Mouse (Mus musculus): Measurements from ENCODE around the gene Daam1. TPM values are rescaled to one million over a fixed set of nuclear protein-coding genes. Genes with fewer than 3 reads are reported as not detected.

Daam1 gene
- polyA plus RNA-seq, 1 experiment: 10.1 TPM

DNA sequence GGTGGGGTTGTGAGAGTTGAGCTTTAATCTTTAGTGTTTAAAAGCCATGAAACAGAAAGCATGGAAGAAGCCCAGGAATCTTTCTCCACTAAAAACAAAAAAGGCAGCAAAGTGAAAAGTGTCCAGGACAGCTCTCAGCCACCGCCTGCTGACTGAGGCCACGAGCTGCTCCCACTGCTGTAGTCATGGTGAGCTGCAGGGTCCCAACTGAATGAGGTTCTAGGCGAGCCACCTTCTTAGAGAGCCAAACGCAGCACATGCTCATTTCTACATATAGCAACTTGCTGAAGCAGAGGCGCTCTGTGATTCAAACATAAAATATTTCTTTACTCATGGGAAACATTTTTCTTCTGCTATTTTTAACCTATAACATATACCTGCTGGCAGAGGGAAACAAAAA lies 150.9 kb downstream of the Daam1 start:
- no peak overlapping the region for H3K4me3 ChIP-seq

DNA sequence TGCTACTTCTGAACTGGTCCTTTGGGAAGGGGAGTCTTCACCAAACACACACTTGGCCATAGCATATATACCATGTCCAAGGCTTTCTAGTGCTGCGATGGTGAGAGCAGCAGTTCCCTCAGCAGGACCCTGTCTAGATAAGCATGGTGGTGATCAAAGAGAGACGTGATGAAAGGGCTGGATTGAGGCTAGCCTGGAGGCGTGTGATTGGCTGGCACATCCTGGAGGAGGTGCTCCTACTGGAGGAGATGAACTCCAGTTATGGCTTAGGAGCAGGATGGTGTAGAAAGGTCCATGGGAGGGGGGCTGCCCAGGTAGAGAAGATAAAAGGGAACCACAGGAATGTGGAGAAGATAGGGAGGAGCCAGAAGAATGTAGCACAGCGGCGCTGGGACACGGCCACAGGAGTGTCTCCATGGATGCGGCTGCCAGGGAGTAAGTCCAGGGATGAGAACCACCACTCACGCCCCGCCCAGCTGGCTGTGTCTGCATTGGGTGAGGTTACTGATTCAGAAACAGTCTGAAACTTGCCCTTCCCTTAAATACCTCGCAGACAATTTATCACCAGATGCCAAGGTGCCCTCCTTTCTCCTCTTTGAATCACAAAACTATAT lies 152.3 kb downstream of the Daam1 start:
- Histone ChIP-seq H3K4me3 (no peak overlapping the region), H3K4me2 (ENCODE audit: low read depth) (no peak overlapping the region), H3K36me3 (ENCODE audit: control insufficient read depth, insufficient read depth) (peaks cover 37% of the 10 kb centered on the region), H3ac (ENCODE audit: control insufficient read depth, insufficient read length) (no peak overlapping the region), H3K27me3 (ENCODE audit: control insufficient read depth, insufficient read depth, insufficient read length) (no peaks in the 10 kb centered on the region), H3K79me2 (ENCODE audit: control insufficient read depth, insufficient read depth) (no peaks in the 10 kb centered on the region)
- peak in 1 of 3 experiments; percentile 28 for TF ChIP-seq MYOD1 (IDR thresholded peaks at IDR 0.05; ENCODE audit: control insufficient read depth in 1 of 3, insufficient read length in 2 of 3, low read depth in 2 of 3)
- no peak for TF ChIP-seq MAX (IDR thresholded peaks at IDR 0.05; ENCODE audit: low read depth)
- TF ChIP-seq USF1 (IDR thresholded peaks at IDR 0.05; ENCODE audit: low read depth): no peak
- TF ChIP-seq MYOG (IDR thresholded peaks at IDR 0.05; ENCODE audit: control insufficient read depth in 1 of 3, insufficient read depth in 1 of 3, insufficient read length in 2 of 3, low read depth in 2 of 3): no peak

More for the DNA sequence above, 150.9 kb downstream of the Daam1 start:
- Histone ChIP-seq H3K36me3 (ENCODE audit: control insufficient read depth, insufficient read depth) (peaks cover 46% of the 10 kb centered on the region), H3ac (ENCODE audit: control insufficient read depth, insufficient read length) (no peak overlapping the region), H3K4me2 (ENCODE audit: low read depth) (no peak overlapping the region), H3K27me3 (ENCODE audit: control insufficient read depth, insufficient read depth, insufficient read length) (no peaks in the 10 kb centered on the region), H3K79me2 (ENCODE audit: control insufficient read depth, insufficient read depth) (no peaks in the 10 kb centered on the region)
- TF ChIP-seq POLR2A (IDR thresholded peaks at IDR 0.05; ENCODE audit: insufficient read length, low read depth): no peak
- no peak for TF ChIP-seq USF1 (IDR thresholded peaks at IDR 0.05; ENCODE audit: low read depth)
- no peak for TF ChIP-seq SRF (IDR thresholded peaks at IDR 0.05; ENCODE audit: control insufficient read depth, insufficient read length, low read depth)
- TF ChIP-seq MYOD1 (IDR thresholded peaks at IDR 0.05; ENCODE audit: control insufficient read depth in 1 of 3, insufficient read length in 2 of 3, low read depth in 2 of 3): no peak
- TF ChIP-seq MAX (IDR thresholded peaks at IDR 0.05; ENCODE audit: low read depth): no peak
- TF ChIP-seq E2F4 (IDR thresholded peaks at IDR 0.05; ENCODE audit: insufficient read depth): no peak
- TF ChIP-seq MYOG (IDR thresholded peaks at IDR 0.05; ENCODE audit: control insufficient read depth in 1 of 3, insufficient read depth in 1 of 3, insufficient read length in 2 of 3, low read depth in 2 of 3): no peak
- no peak for TF ChIP-seq POLR2AphosphoS2 (IDR thresholded peaks at IDR 0.05; ENCODE audit: insufficient read length, low read depth)
- TF ChIP-seq TCF3 (IDR thresholded peaks at IDR 0.05; ENCODE audit: insufficient read length, low read depth): no peak
- no peak for TF ChIP-seq CEBPB (IDR thresholded peaks at IDR 0.05; ENCODE audit: insufficient read depth, poor library complexity, severe bottlenecking)
- TF ChIP-seq TCF12 (IDR thresholded peaks at IDR 0.05; ENCODE audit: insufficient read depth, poor library complexity, severe bottlenecking): no peak
- TF ChIP-seq REST (IDR thresholded peaks at IDR 0.05; ENCODE audit: insufficient read depth, insufficient read length): no peak

DNA sequence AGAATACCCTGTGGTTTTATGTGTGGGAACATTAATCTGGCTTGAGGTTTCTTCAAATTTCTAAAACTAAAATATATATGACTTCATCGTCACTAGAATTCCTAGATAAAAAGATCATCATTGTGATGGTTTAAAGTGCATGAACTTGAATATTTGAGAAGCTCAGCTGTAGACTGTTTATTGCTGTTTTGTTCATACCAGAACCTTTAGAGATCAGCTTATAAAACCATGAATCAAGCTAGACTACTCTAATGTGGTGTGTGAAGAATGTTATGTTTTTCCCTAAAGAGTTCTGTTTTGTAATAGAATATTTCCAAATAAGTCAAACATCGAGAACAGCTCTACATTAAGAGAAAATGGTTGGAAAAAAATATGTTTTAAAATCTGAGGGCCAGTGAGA lies 156.3 kb downstream of the Daam1 start:
- H3K27me3 ChIP-seq (ENCODE audit: control insufficient read depth, insufficient read depth, insufficient read length): no peaks in the 10 kb centered on the region
- H3ac ChIP-seq (ENCODE audit: control insufficient read depth, insufficient read length): no peak overlapping the region
- no peak overlapping the region for H3K4me3 ChIP-seq
- no peak for TF ChIP-seq POLR2AphosphoS2 (IDR thresholded peaks at IDR 0.05; ENCODE audit: insufficient read length, low read depth)
- TF ChIP-seq SRF (IDR thresholded peaks at IDR 0.05; ENCODE audit: control insufficient read depth, insufficient read length, low read depth): no peak
- TF ChIP-seq TCF12 (IDR thresholded peaks at IDR 0.05; ENCODE audit: insufficient read depth, poor library complexity, severe bottlenecking): no peak
- no peak for TF ChIP-seq REST (IDR thresholded peaks at IDR 0.05; ENCODE audit: insufficient read depth, insufficient read length)
- TF ChIP-seq USF1 (IDR thresholded peaks at IDR 0.05; ENCODE audit: low read depth): no peak
- TF ChIP-seq MYOD1 (IDR thresholded peaks at IDR 0.05; ENCODE audit: control insufficient read depth in 1 of 3, insufficient read length in 2 of 3, low read depth in 2 of 3): no peak
- TF ChIP-seq CEBPB (IDR thresholded peaks at IDR 0.05; ENCODE audit: insufficient read depth, poor library complexity, severe bottlenecking): no peak
- TF ChIP-seq MYOG (IDR thresholded peaks at IDR 0.05; ENCODE audit: control insufficient read depth in 1 of 3, insufficient read depth in 1 of 3, insufficient read length in 2 of 3, low read depth in 2 of 3): no peak
- TF ChIP-seq POLR2A (IDR thresholded peaks at IDR 0.05; ENCODE audit: insufficient read length, low read depth): no peak
- no peak for TF ChIP-seq E2F4 (IDR thresholded peaks at IDR 0.05; ENCODE audit: insufficient read depth)
- no peak for TF ChIP-seq TCF3 (IDR thresholded peaks at IDR 0.05; ENCODE audit: insufficient read length, low read depth)
- TF ChIP-seq MAX (IDR thresholded peaks at IDR 0.05; ENCODE audit: low read depth): no peak
- H3K79me2 ChIP-seq (ENCODE audit: control insufficient read depth, insufficient read depth): no peaks in the 10 kb centered on the region
- peaks cover 54% of the 10 kb centered on the region for H3K36me3 ChIP-seq (ENCODE audit: control insufficient read depth, insufficient read depth)
- H3K4me2 ChIP-seq (ENCODE audit: low read depth): no peak overlapping the region

DNA sequence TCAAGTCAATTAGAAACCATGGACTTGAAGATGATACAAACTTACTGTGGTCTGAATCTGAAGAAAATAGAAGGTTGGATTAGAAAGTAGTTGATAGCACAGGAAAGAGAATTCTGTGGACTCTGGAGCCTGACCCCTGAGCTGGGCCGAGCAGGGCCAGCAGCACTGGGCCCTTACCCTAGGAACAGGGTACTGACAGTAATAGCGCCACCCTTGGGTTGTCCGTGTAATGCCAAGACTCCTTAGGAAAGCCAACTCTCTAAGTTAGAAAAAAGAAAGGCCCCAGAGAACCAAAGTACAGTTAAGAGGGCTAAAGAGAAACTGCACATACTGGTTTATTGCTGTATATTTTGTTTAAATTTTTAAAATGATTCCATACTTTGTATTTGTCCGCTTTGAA lies 157.0 kb downstream of the Daam1 start:
- Histone ChIP-seq H3K27me3 (ENCODE audit: control insufficient read depth, insufficient read depth, insufficient read length) (no peaks in the 10 kb centered on the region), H3ac (ENCODE audit: control insufficient read depth, insufficient read length) (no peak overlapping the region)
- no peak for TF ChIP-seq SRF (IDR thresholded peaks at IDR 0.05; ENCODE audit: control insufficient read depth, insufficient read length, low read depth)
- TF ChIP-seq REST (IDR thresholded peaks at IDR 0.05; ENCODE audit: insufficient read depth, insufficient read length): no peak
- no peak for TF ChIP-seq CEBPB (IDR thresholded peaks at IDR 0.05; ENCODE audit: insufficient read depth, poor library complexity, severe bottlenecking)

DNA sequence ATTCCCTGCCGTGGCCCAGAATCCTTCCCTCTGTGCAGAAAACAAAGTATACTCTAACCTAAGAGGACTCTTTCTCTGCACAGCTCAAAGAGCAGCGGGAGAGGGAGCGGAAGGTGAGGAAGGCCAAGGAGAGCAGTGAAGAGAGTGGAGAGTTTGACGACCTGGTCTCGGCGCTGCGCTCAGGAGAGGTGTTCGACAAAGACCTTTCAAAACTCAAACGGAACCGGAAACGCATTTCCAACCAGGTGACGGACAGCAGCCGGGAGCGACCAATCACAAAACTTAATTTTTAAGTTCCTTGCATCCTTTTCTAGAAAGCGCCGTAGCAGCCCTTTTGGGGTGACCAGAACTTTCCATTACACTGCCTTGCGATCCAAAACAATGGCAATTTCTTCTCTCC lies 158.7 kb downstream of the Daam1 start:
- H3K4me3 ChIP-seq: no peak overlapping the region
- H3K27me3 ChIP-seq (ENCODE audit: control insufficient read depth, insufficient read depth, insufficient read length): no peaks in the 10 kb centered on the region
- no peak overlapping the region for H3K4me2 ChIP-seq (ENCODE audit: low read depth)
- no peak overlapping the region for H3ac ChIP-seq (ENCODE audit: control insufficient read depth, insufficient read length)
- H3K36me3 ChIP-seq (ENCODE audit: control insufficient read depth, insufficient read depth): peaks cover 50% of the 10 kb centered on the region
- TF ChIP-seq MYOG (IDR thresholded peaks at IDR 0.05; ENCODE audit: control insufficient read depth in 1 of 3, insufficient read depth in 1 of 3, insufficient read length in 2 of 3, low read depth in 2 of 3) (no peak), SRF (IDR thresholded peaks at IDR 0.05; ENCODE audit: control insufficient read depth, insufficient read length, low read depth) (no peak), MAX (IDR thresholded peaks at IDR 0.05; ENCODE audit: low read depth) (no peak), TCF12 (IDR thresholded peaks at IDR 0.05; ENCODE audit: insufficient read depth, poor library complexity, severe bottlenecking) (no peak), TCF3 (IDR thresholded peaks at IDR 0.05; ENCODE audit: insufficient read length, low read depth) (no peak), USF1 (IDR thresholded peaks at IDR 0.05; ENCODE audit: low read depth) (no peak), E2F4 (IDR thresholded peaks at IDR 0.05; ENCODE audit: insufficient read depth) (no peak), POLR2A (IDR thresholded peaks at IDR 0.05; ENCODE audit: insufficient read length, low read depth) (no peak), MYOD1 (IDR thresholded peaks at IDR 0.05; ENCODE audit: control insufficient read depth in 1 of 3, insufficient read length in 2 of 3, low read depth in 2 of 3) (no peak), POLR2AphosphoS2 (IDR thresholded peaks at IDR 0.05; ENCODE audit: insufficient read length, low read depth) (no peak), CEBPB (IDR thresholded peaks at IDR 0.05; ENCODE audit: insufficient read depth, poor library complexity, severe bottlenecking) (no peak), REST (IDR thresholded peaks at IDR 0.05; ENCODE audit: insufficient read depth, insufficient read length) (no peak)
- no peaks in the 10 kb centered on the region for H3K79me2 ChIP-seq (ENCODE audit: control insufficient read depth, insufficient read depth)

More for the DNA sequence above, 157.0 kb downstream of the Daam1 start:
- Histone ChIP-seq H3K4me3 (no peak overlapping the region), H3K79me2 (ENCODE audit: control insufficient read depth, insufficient read depth) (no peaks in the 10 kb centered on the region), H3K36me3 (ENCODE audit: control insufficient read depth, insufficient read depth) (peaks cover 49% of the 10 kb centered on the region), H3K4me2 (ENCODE audit: low read depth) (no peak overlapping the region)
